Mouse (Mus musculus) lung, embryonic 14.5 days (tissue): Measurements from ENCODE around the gene Epha5. TPM values are rescaled to one million over a fixed set of nuclear protein-coding genes. Genes with fewer than 3 reads are reported as not detected.

Source experiments
- ATAC-seq: fragments of 200-750 bp; cut with Nextera tagmentation; 2 replicates; pipeline ENCODE4 v1.8.0; 2017; ENCODE audit warnings: mild to moderate bottlenecking, moderate TSS enrichment, moderate library complexity; ENCODE audit not compliant: insufficient read depth
- DNase-seq: peaks from one replicate; pipeline ENCODE4 v3.0.0-alpha.2; 2015
- H3K27ac ChIP-seq: fragments of 300-500 bp; sonication (generic); 2 replicates; pipeline ENCODE4 v1.5.1; 2014; ENCODE audit warnings: low read depth, mild to moderate bottlenecking, moderate library complexity
- H3K27me3 ChIP-seq: fragments of 300-500 bp; sonication (generic); 2 replicates; pipeline ENCODE4 v1.6.1; 2014; ENCODE audit warnings: low read length, control low read depth; ENCODE audit not compliant: insufficient read depth
- H3K36me3 ChIP-seq: fragments of 300-500 bp; sonication (generic); 2 replicates; pipeline ENCODE4 v1.6.1; 2014; ENCODE audit warnings: control low read depth; ENCODE audit not compliant: insufficient read depth
- H3K4me1 ChIP-seq: fragments of 300-500 bp; sonication (generic); 2 replicates; pipeline ENCODE4 v1.6.1; 2014; ENCODE audit warnings: antibody characterized with exemption, control low read depth; ENCODE audit not compliant: insufficient read depth
- H3K4me2 ChIP-seq: fragments of 300-500 bp; sonication (generic); 2 replicates; pipeline ENCODE4 v1.6.1; 2014; ENCODE audit warnings: mild to moderate bottlenecking
- H3K4me3 ChIP-seq: fragments of 300-500 bp; sonication (generic); 2 replicates; pipeline ENCODE4 v1.5.1; 2014; ENCODE audit warnings: low read depth, low read length
- H3K9ac ChIP-seq: fragments of 300-500 bp; sonication (generic); 2 replicates; pipeline ENCODE4 v1.6.1; 2014
- H3K9me3 ChIP-seq: fragments of 300-500 bp; sonication (generic); 2 replicates; pipeline ENCODE4 v1.6.1; 2016; ENCODE audit warnings: low read depth, low read length, control low read depth
- CTCF ChIP-seq: IDR thresholded peaks from 2 replicates; pipeline ENCODE4 v1.5.1; 2016; ENCODE audit warnings: antibody characterized with exemption, low read depth
- WGBS: fragments of 180-500 bp; shearing (Covaris S2); extraction: QIAGEN DNeasy Blood & Tissue Kit; methylation state at CpG from one replicate; pipeline ENCODE4 v1.1.7; 2014; 5-methylcytosine and 5-hydroxymethylcytosine counted together
- polyA plus RNA-seq: library from polyadenylated mRNA; unstranded; fragments of >200 nt; fragmentation: Nextera tagmentation; extraction: Ambion mirVana; gene quantifications from 2 replicates; pipeline ENCODE4 v1.2.1, GENCODE M21; 2014

Gene Epha5
- polyA plus RNA-seq, 1 experiment from 2014 or later = 10.3 TPM

- Histone ChIP-seq H3K36me3 (no peaks in the 10 kb centered on the region), H3K4me1 (no peaks in the 10 kb centered on the region), H3K27me3 (no peaks in the 10 kb centered on the region), H3K4me2 (0 out of 2 replicates have a peak overlapping the region, but pooled peaks have one; percentile 15), H3K9me3 (no peaks in the 10 kb centered on the region), H3K27ac (no peak overlapping the region), H3K9ac (no peak overlapping the region), H3K4me3 (no peak overlapping the region)
- ATAC-seq (peak; percentile 88), DNase-seq (peak; percentile 87)
- 25% methylated on average over 3 of the region's 3 CpGs for WGBS
- TF ChIP-seq CTCF = no peak
Observed at GRCm38 (mm10) chr5:84335834-84336465, 81.2 kb downstream of the Epha5 start.

DNA sequence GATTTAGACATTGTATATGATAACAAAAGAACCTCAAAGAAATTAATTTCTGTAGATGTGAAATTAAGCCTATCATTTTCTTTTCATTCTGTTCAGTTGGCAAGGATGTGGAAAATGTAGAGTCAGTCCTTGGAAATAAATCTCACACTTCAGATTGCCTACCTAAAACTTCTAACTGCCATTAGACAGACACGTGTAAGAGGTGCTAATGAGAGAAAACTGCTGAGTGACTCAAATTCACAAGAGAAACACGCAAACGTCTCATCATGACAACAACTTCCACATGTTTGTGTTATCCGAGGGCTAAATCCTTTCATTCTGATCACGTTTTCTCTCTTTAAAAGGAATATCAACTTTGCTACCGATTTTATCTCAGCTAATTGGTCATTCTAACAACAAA lies 82.7 kb downstream of the Epha5 start:
- Histone ChIP-seq H3K9me3 (no peaks in the 10 kb centered on the region), H3K4me2 (no peak overlapping the region), H3K4me1 (no peaks in the 10 kb centered on the region), H3K27me3 (no peaks in the 10 kb centered on the region), H3K36me3 (no peaks in the 10 kb centered on the region), H3K9ac (no peak overlapping the region), H3K27ac (no peak overlapping the region), H3K4me3 (no peak overlapping the region)
- TF ChIP-seq CTCF = no peak
- ATAC-seq = no peak
- 47% methylated on average over 6 of the region's 6 CpGs for whole genome bisulfite sequencing
- no peak for DNase-seq

DNA sequence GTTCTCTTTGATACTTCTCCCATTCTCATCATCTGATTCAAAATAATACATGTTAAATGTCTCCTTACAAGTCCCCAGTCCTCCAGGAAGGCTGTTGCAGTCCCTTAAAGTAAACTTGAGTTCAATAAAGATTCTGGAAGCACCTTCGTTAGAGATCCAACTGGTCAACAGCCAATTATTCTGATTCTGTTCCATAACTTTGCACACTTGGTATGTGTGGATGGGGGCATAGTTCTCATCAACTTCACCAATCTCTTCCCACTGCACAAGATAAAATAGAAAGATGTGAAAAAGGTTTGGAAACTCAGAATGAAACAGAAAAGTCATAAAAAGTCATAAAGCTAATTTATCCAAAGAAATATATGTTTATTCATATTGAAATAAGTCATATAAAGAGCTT lies 85.6 kb downstream of the Epha5 start:
- Histone ChIP-seq H3K36me3 (no peaks in the 10 kb centered on the region), H3K4me1 (no peaks in the 10 kb centered on the region), H3K27me3 (no peaks in the 10 kb centered on the region), H3K4me3 (no peak overlapping the region), H3K4me2 (no peak overlapping the region), H3K9me3 (no peaks in the 10 kb centered on the region), H3K27ac (no peak overlapping the region), H3K9ac (no peak overlapping the region)
- no peak for ATAC-seq
- no peak for DNase-seq
- no peak for TF ChIP-seq CTCF
- WGBS = 80% methylated on average over 1 of the region's 1 CpGs

DNA sequence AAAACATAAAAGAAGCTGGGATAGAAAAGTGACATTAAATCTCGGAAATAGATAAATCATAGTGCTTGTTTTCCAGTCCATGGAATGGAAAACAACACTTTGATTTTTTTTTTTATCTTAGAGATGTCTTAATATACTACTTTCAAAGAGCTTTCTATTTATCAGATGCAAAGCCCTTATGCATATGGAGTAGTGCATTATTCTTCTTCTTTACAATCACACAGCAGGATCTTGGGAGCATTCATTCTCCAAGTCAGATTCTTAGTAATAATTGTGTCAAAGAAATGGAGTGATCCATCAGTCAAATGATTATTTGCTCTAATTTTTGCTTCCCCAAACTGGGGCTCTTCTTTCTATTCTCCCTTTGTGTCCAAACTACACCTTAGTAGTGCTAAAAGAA lies 96.6 kb downstream of the Epha5 start:
- no peak overlapping the region for H3K4me2 ChIP-seq
- H3K4me1 ChIP-seq = no peaks in the 10 kb centered on the region
- ATAC-seq = no peak
- TF ChIP-seq CTCF = no peak
- WGBS = 74% methylated on average over 1 of the region's 1 CpGs
- H3K36me3 ChIP-seq = no peaks in the 10 kb centered on the region
- no peaks in the 10 kb centered on the region for H3K9me3 ChIP-seq
- H3K27ac ChIP-seq = no peak overlapping the region; the same call in 1 of the 2 replicates
- no peak for DNase-seq
- H3K4me3 ChIP-seq = no peak overlapping the region
- no peak overlapping the region for H3K9ac ChIP-seq
- H3K27me3 ChIP-seq = no peaks in the 10 kb centered on the region

GRCm38 (mm10) chr5:84320138-84320537 lies 97.0 kb downstream of the Epha5 start:
- no peak for ATAC-seq
- no peak overlapping the region; the same call in 1 of the 2 replicates for H3K27ac ChIP-seq
- no peaks in the 10 kb centered on the region for H3K9me3 ChIP-seq
- H3K4me3 ChIP-seq = no peak overlapping the region
- no peaks in the 10 kb centered on the region for H3K27me3 ChIP-seq
- H3K36me3 ChIP-seq = no peaks in the 10 kb centered on the region
- H3K9ac ChIP-seq = no peak overlapping the region
- peak; percentile 18 for DNase-seq
- 28% methylated on average over 4 of the region's 4 CpGs for WGBS
- no peak for TF ChIP-seq CTCF
- H3K4me1 ChIP-seq = no peaks in the 10 kb centered on the region
- H3K4me2 ChIP-seq = no peak overlapping the region

GRCm38 (mm10) chr5:84318814-84319340 lies 98.3 kb downstream of the Epha5 start:
- H3K9me3 ChIP-seq = no peaks in the 10 kb centered on the region
- H3K36me3 ChIP-seq = no peaks in the 10 kb centered on the region
- H3K27ac ChIP-seq = no peak overlapping the region
- H3K4me1 ChIP-seq = no peaks in the 10 kb centered on the region
- no peaks in the 10 kb centered on the region for H3K27me3 ChIP-seq
- WGBS = 25% methylated on average over 8 of the region's 8 CpGs
- no peak for DNase-seq
- ATAC-seq = peak; percentile 68; the same call in 1 of the 2 replicates
- no peak overlapping the region for H3K4me2 ChIP-seq
- H3K4me3 ChIP-seq = no peak overlapping the region
- H3K9ac ChIP-seq = no peak overlapping the region
- TF ChIP-seq CTCF = no peak

GRCm38 (mm10) chr5:84317839-84318238 lies 99.3 kb downstream of the Epha5 start:
- 56% methylated on average over 4 of the region's 4 CpGs for WGBS
- H3K36me3 ChIP-seq = no peaks in the 10 kb centered on the region
- no peaks in the 10 kb centered on the region for H3K9me3 ChIP-seq
- no peak overlapping the region for H3K9ac ChIP-seq
- DNase-seq (no peak), ATAC-seq (no peak)
- no peak for TF ChIP-seq CTCF
- H3K27ac ChIP-seq = no peak overlapping the region
- no peak overlapping the region for H3K4me3 ChIP-seq
- no peak overlapping the region for H3K4me2 ChIP-seq
- no peaks in the 10 kb centered on the region for H3K27me3 ChIP-seq
- H3K4me1 ChIP-seq = no peaks in the 10 kb centered on the region

GRCm38 (mm10) chr5:84313619-84314018 lies 103.6 kb downstream of the Epha5 start:
- no peaks in the 10 kb centered on the region for H3K36me3 ChIP-seq
- no peaks in the 10 kb centered on the region for H3K4me1 ChIP-seq
- no peak overlapping the region for H3K4me3 ChIP-seq
- no peak for ATAC-seq
- no peak for TF ChIP-seq CTCF
- 79% methylated on average over 4 of the region's 4 CpGs for WGBS
- no peak overlapping the region for H3K9ac ChIP-seq
- H3K9me3 ChIP-seq = no peaks in the 10 kb centered on the region
- H3K4me2 ChIP-seq = no peak overlapping the region
- no peak for DNase-seq
- H3K27ac ChIP-seq = no peak overlapping the region
- H3K27me3 ChIP-seq = no peaks in the 10 kb centered on the region
